ENCODE assay signal across 9 mouse cellular contexts in genomic region chr12:51969876-51970275, GRCm38 (mm10). TPM values are rescaled to one million over a fixed set of nuclear protein-coding genes. Genes with fewer than 3 reads are reported as not detected.
DNase-seq lines count a peak whose midpoint lies in the region; ATAC-seq lines count a peak whose summit lies in the region.
"Had no signal": no experiment of that assay in that cellular context is flagged by ENCODE, and none has a peak within 500 bp of the region (broad histone marks: within the 10 kb centered on the region; RNA-seq: fewer than 3 reads in every experiment).

No protein-coding gene starts in this region.

- DNase-seq in lung, postnatal 36 days: no peak
- no peak for DNase-seq in limb, embryonic 11.5 days (ENCODE audit: low spot score)
- no peak for DNase-seq in urinary bladder, postnatal 4 days (ENCODE audit: low spot score in 2 of 2)
- DNase-seq in left cerebral cortex, postnatal 4 days: no peak
- no peak for DNase-seq in urinary bladder, postnatal 25 days (ENCODE audit: low spot score)

- H3K4me1 ChIP-seq in lung, embryonic 15.5 days: peaks cover 14% of the 10 kb centered on the region; the same call in 1 of the 2 replicates
- H3K4me1 ChIP-seq in embryonic facial prominence, embryonic 15.5 days: peaks cover 12% of the 10 kb centered on the region; the same call in 1 of the 2 replicates
- no peaks in the 10 kb centered on the region for H3K4me1 ChIP-seq in limb, embryonic 11.5 days (ENCODE audit: control insufficient read depth, insufficient read depth, low read length)
- H3K4me1 ChIP-seq in stomach, embryonic 14.5 days (ENCODE audit: control insufficient read depth, insufficient read depth, low read length): peaks cover 7% of the 10 kb centered on the region; the same call in 1 of the 2 replicates

- no peak for ATAC-seq in lung, embryonic 15.5 days (ENCODE audit: borderline replicate concordance, extremely low read depth, low FRiP score, low TSS enrichment)
- no peak for ATAC-seq in embryonic facial prominence, embryonic 15.5 days (ENCODE audit: insufficient number of reproducible peaks, low FRiP score, low TSS enrichment, low read depth)
- no peak for ATAC-seq in limb, embryonic 11.5 days (ENCODE audit: insufficient number of reproducible peaks, low FRiP score, low TSS enrichment, low read depth)
- ATAC-seq in stomach, embryonic 14.5 days (ENCODE audit: insufficient number of reproducible peaks, insufficient read depth, low FRiP score, low read depth): no peak

- no peak overlapping the region for H3K27ac ChIP-seq in lung, embryonic 15.5 days
- H3K27ac ChIP-seq in embryonic facial prominence, embryonic 15.5 days (replicated peaks): no peak overlapping the region
- H3K27ac ChIP-seq in limb, embryonic 11.5 days (replicated peaks; ENCODE audit: low read depth, low read length): no peak overlapping the region
- no peak overlapping the region for H3K27ac ChIP-seq in stomach, embryonic 14.5 days (ENCODE audit: low read length)

- no peaks in the 10 kb centered on the region for H3K9me3 ChIP-seq in lung, embryonic 15.5 days
- H3K9me3 ChIP-seq in embryonic facial prominence, embryonic 15.5 days (replicated peaks): no peaks in the 10 kb centered on the region
- H3K9me3 ChIP-seq in limb, embryonic 11.5 days (ENCODE audit: control insufficient read depth, low read length): no peaks in the 10 kb centered on the region
- H3K9me3 ChIP-seq in stomach, embryonic 14.5 days (ENCODE audit: control insufficient read depth, low read depth, low read length): no peaks in the 10 kb centered on the region

- H3K27me3 ChIP-seq in lung, embryonic 15.5 days: no peaks in the 10 kb centered on the region
- no peaks in the 10 kb centered on the region for H3K27me3 ChIP-seq in embryonic facial prominence, embryonic 15.5 days
- no peaks in the 10 kb centered on the region for H3K27me3 ChIP-seq in limb, embryonic 11.5 days (ENCODE audit: control insufficient read depth, insufficient read depth, low read length)
- no peaks in the 10 kb centered on the region for H3K27me3 ChIP-seq in stomach, embryonic 14.5 days (ENCODE audit: control insufficient read depth, insufficient read depth, low read length)

- intact Hi-C loops in left cerebral cortex, postnatal 4 days (cut with DNase I): no loop called here

- peak overlapping the region; percentile 54 for H3K4me2 ChIP-seq in lung, embryonic 15.5 days
- peak overlapping the region; percentile 52 for H3K4me2 ChIP-seq in embryonic facial prominence, embryonic 15.5 days (replicated peaks)
- peak overlapping the region; percentile 62 for H3K4me2 ChIP-seq in limb, embryonic 11.5 days (ENCODE audit: low read depth, severe bottlenecking)
- peak overlapping the region; percentile 64 for H3K4me2 ChIP-seq in stomach, embryonic 14.5 days (replicated peaks; ENCODE audit: low read depth, low read length)

- H3K9ac ChIP-seq in lung, embryonic 15.5 days: no peak overlapping the region
- no peak overlapping the region for H3K9ac ChIP-seq in embryonic facial prominence, embryonic 15.5 days
- no peak overlapping the region for H3K9ac ChIP-seq in limb, embryonic 11.5 days (ENCODE audit: low read length)
- H3K9ac ChIP-seq in stomach, embryonic 14.5 days (replicated peaks; ENCODE audit: low read depth, low read length): peak overlapping the region; percentile 81; the same call in 1 of the 2 replicates

- peak overlapping the region; percentile 99 for H3K4me3 ChIP-seq in lung, embryonic 15.5 days
- H3K4me3 ChIP-seq in embryonic facial prominence, embryonic 15.5 days (replicated peaks): peak overlapping the region; percentile 98
- H3K4me3 ChIP-seq in limb, embryonic 11.5 days (ENCODE audit: low read depth, low read length): peak overlapping the region; percentile 95
- H3K4me3 ChIP-seq in stomach, embryonic 14.5 days (ENCODE audit: low read depth, low read length): peak overlapping the region; percentile 91

- no peaks in the 10 kb centered on the region for H3K36me3 ChIP-seq in lung, embryonic 15.5 days
- H3K36me3 ChIP-seq in embryonic facial prominence, embryonic 15.5 days: no peaks in the 10 kb centered on the region
- H3K36me3 ChIP-seq in limb, embryonic 11.5 days (ENCODE audit: control insufficient read depth, insufficient read depth, low read length): no peaks in the 10 kb centered on the region
- no peaks in the 10 kb centered on the region for H3K36me3 ChIP-seq in stomach, embryonic 14.5 days (ENCODE audit: control insufficient read depth, insufficient read depth, low read length)

- WGBS in lung, embryonic 15.5 days: 17% methylated on average over 7 of the region's 7 CpGs
- WGBS in embryonic facial prominence, embryonic 15.5 days: 20% methylated on average over 7 of the region's 7 CpGs
- 20% methylated on average over 7 of the region's 7 CpGs for WGBS in limb, embryonic 11.5 days
- 10% methylated on average over 7 of the region's 7 CpGs for WGBS in stomach, embryonic 14.5 days

RNA-seq across cellular contexts. Expression of gene Heatr5a, which starts 1.2 kb away (rescaled TPM):
- 12.7 and 13.8 TPM in 2 replicates for polyA plus RNA-seq in lung, embryonic 15.5 days (2015; fragmentation: Nextera tagmentation; extraction: Ambion mirVana)
- 11.2 and 12.7 TPM in 2 replicates for polyA plus RNA-seq in embryonic facial prominence, embryonic 15.5 days (2015; fragmentation: Nextera tagmentation; extraction: Ambion mirVana)
- polyA plus RNA-seq in limb, embryonic 11.5 days (2014; fragmentation: Nextera tagmentation; extraction: Ambion mirVana): 10.6 and 12.6 TPM in 2 replicates
- 16.1 and 17.9 TPM in 2 replicates for polyA plus RNA-seq in stomach, embryonic 14.5 days (2014; fragmentation: Nextera tagmentation; extraction: Ambion mirVana)
- 10 to 100 TPM; 16.9 to 20.1 TPM for total RNA-seq in left cerebral cortex, postnatal 4 days (2021)

RNA-seq across cellular contexts. Expression of gene Dtd2, which starts 36.4 kb away (rescaled TPM):
- polyA plus RNA-seq in lung, embryonic 15.5 days (2015; fragmentation: Nextera tagmentation; extraction: Ambion mirVana): 25.3 and 25.4 TPM in 2 replicates
- polyA plus RNA-seq in embryonic facial prominence, embryonic 15.5 days (2015; fragmentation: Nextera tagmentation; extraction: Ambion mirVana): 20.8 and 24.2 TPM in 2 replicates
- polyA plus RNA-seq in limb, embryonic 11.5 days (2014; fragmentation: Nextera tagmentation; extraction: Ambion mirVana): 22.7 and 23.9 TPM in 2 replicates
- 25.4 and 26.4 TPM in 2 replicates for polyA plus RNA-seq in stomach, embryonic 14.5 days (2014; fragmentation: Nextera tagmentation; extraction: Ambion mirVana)
- 10 to 100 TPM in 1 of 2 experiments, 1 to 10 TPM in 1; 8.0 to 10.1 TPM for total RNA-seq in left cerebral cortex, postnatal 4 days (2021)

RNA-seq across cellular contexts. Expression of gene Gpr33, which starts 58.0 kb away (rescaled TPM):
- polyA plus RNA-seq in lung, embryonic 15.5 days (2015; fragmentation: Nextera tagmentation; extraction: Ambion mirVana): not detected in 2 replicates
- not detected in 2 replicates for polyA plus RNA-seq in embryonic facial prominence, embryonic 15.5 days (2015; fragmentation: Nextera tagmentation; extraction: Ambion mirVana)
- polyA plus RNA-seq in limb, embryonic 11.5 days (2014; fragmentation: Nextera tagmentation; extraction: Ambion mirVana): not detected in 2 replicates
- not detected in 2 replicates for polyA plus RNA-seq in stomach, embryonic 14.5 days (2014; fragmentation: Nextera tagmentation; extraction: Ambion mirVana)
- not detected for total RNA-seq in left cerebral cortex, postnatal 4 days (2021)
- polyA plus RNA-seq: brain, embryonic 14.5 days had no signal
